Mouse (Mus musculus) kidney, postnatal 14 days (tissue): Measurements from ENCODE around the gene Adcy9.

ENCODE experiments used
- DNase-seq: peaks from one replicate; pipeline ENCODE4 v3.0.0; 2022; ENCODE audit warnings: mixed read lengths

Gene Adcy9

DNA sequence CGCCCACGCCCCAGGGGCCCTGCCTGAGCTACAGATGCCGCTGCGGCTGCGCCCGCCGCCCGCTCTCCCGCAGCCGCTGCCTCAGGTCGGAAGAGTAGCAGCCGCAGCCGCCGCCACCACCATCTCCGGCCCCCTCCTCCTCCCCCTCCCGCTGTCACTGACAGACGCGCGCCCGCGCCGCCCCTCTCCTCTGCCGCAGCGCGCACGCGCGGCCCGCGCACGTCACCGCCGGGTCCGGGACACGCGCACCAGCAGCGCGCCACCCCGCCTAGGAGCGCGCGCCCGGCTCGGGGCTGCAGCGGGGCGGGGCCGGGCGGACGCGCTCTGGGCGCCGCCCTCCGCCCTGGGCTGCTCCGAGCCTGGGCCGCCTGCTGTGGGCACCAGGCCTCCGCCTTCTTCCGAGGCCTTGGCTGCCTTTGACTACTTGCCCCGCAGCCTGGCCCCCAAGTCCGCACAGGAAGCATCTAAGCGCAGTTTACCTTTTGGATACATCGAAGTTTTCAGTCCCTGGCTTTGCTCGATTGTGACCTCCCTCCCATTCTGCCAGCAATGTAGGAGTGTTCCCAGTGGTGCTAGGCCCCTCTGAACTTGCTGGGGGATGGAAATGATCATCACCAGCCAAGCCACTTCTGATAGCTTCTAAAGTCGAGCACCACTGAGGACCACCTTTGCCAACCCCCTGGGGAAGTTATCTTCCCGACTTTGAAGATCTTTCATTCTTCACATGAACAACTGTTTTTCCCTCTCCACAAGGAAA lies at the start of gene Adcy9:
Adcy9 (minus strand) TSS at position 201 of the 757 bp plus-strand sequence.
- DNase-seq, result peak; percentile 96

DNA sequence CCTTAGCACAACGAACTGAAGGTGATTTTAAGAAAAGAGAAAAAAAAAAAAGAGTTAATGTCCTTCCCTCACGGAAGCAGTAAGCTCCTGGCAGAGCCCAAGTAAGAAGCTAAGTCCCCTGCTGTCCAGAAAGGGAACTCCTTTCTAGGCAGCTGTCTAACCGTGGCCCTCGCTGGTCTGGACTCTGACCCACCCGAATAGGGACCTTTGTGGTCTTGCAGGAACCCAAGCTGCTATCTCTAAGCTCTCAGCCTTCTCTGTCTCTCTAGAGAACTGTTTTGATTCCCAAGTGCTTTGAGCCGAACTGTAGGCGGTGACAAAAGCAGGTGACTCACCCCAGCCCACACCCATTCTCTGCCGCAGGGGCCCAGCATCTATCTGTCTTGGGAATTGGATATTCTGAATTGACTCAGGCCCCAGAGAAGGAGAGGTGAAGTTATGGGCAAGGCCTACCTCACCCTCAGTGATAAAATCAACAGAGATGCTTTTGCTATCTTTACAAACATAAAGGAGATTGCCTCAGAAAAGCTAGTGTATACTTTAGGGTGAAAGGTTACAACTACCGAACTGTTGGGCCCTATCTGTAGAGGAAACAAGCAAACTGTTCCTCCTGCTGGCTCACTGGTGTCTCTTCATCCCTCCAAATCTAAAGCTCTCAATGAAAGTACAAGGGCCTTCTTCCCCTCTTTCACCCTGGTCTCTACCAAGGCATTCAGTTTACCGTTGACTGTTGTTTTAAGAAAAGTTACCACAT lies 49.5 kb upstream of the Adcy9 start:
- DNase-seq, result peak; percentile 48

DNA sequence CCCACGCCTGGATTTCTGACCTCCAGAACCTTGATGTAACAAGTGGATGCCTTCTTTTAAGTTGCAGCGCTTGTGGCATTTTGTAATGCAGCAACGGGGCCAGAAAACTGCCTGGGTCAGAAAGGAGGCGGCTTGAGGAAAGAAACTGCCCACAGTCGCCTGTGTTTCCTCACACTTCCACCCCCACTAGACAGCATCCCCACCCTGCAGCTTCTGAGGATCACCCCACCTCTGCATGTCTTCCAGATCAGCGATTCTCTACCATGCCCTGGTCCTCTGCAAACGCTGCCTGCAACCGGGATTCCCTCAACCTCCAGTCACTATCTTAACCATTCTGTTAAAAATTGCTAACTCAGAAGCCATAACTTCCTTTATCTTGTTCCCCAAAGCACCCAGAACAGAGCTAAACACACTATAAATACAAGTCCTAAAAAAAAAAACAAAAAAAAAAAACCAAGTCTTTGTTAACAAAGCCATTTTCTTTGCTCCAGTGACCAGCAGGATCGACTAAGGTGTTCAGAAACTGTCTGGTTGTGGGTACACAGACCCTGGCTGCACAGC lies 44.3 kb upstream of the Adcy9 start:
- no peak for DNase-seq

- DNase-seq, result no peak
These were observed 37.6 kb upstream of the Adcy9 start for GRCm38 (mm10) chr16:4457927-4458326.

DNA sequence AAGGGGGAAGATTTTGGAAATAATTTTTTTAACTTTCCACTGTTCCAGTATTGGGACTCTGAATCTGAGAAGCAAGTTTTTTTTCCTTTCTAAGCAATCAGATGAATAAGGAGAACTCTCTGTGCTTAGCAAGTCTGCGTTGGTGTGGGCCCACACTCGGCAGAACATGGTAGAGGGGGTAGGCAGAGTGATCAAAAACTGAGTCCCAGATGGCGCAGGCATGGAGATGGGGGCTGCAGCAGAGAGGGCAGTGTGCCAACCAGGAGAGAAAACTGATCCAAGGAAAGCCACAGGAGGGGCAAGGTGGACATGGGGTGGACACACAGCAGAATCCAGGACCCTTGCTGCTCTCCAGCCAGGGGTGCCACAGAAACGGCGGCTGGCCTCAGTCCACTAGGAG lies 36.1 kb upstream of the Adcy9 start:
- DNase-seq, result no peak

- DNase-seq, result no peak
These were observed 35.4 kb upstream of the Adcy9 start for GRCm38 (mm10) chr16:4455693-4456092.

- no peak for DNase-seq
These were observed 34.3 kb upstream of the Adcy9 start for GRCm38 (mm10) chr16:4454563-4454962.

- DNase-seq, result no peak
These were observed 29.1 kb upstream of the Adcy9 start for GRCm38 (mm10) chr16:4449418-4449817.

DNA sequence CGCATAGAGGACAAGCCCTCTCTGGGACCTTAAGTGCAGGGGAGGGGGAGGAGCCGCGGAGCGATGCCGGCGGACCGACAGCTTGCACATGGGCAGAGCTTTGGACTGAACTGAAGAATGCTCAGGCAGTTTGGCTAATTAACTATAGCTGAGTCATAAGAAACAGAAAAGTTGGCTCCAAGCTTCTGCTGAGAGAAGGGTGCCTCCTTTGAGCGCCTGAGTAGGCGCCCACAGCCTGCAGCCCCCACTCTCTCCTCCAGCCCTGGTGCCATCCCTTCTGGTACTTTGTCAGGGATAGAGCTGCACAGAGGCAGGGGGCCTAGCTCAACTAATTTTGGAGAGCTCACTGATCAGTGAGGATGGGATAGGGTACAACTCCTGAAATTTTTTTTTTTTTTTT lies 27.9 kb upstream of the Adcy9 start:
- peak; percentile 69 for DNase-seq

DNA sequence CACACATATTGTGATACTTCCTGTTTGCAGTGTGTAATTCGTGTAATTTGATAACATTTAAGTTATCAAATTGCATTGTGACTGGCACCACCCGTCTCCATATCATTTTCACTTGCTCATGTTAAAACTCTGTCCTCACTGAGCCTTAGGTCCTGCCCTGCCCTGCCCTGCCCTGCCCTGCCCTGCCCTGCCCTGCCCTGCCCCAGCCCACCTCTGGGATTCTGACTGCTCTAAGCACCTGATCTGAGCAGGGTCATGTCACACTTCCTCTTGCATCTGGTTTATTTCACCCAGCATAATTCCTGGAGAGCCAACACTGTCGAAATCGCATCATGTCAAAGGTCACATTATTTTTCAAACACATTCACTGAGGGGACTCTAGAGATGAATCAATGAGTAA lies 26.1 kb upstream of the Adcy9 start:
- DNase-seq, result no peak

DNA sequence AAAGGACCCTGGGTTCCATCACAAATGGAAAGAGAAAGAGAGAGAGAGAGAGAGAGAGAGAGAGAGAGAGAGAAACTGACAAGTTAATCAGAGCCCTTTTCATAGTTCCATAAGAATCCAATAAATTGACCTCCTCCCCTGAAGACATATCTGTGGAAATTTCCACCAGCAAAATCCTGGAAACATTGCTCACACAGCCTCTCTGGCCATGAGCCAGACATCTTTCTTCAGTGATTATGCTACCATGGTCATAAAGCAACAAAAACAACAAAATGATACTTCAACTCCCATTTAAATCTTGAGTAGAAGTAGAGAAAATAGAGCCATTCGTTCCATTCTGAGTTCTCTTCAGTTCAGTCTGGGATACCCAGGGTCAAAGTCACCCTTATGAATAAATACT lies 24.1 kb upstream of the Adcy9 start:
- DNase-seq, result peak; percentile 36

GRCm38 (mm10) chr16:4439302-4440066 lies 19.2 kb upstream of the Adcy9 start:
- DNase-seq, result peak; percentile 68

- peak; percentile 50 for DNase-seq
These were observed 16.4 kb upstream of the Adcy9 start for GRCm38 (mm10) chr16:4436738-4437137.

DNA sequence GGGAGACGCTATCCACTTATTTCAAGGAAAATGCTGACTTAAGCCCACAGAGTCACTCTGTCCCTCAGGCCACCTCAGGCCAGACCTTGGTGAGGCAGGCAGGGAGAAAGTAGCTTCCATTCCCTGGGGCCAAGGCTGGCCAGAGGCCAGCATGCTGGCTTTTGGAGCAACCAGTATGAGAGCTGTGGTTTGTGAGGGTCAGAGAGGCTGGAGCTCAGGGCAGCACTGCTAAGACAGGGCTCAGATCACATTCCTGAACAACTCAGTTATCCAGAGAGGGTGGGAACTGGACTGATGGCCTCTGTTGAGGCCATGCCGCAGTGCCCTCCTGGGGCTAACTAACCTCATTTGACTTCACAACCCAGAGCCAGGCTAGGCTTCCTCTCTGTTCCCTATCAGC lies 15.1 kb upstream of the Adcy9 start:
- DNase-seq, result peak; percentile 50

DNA sequence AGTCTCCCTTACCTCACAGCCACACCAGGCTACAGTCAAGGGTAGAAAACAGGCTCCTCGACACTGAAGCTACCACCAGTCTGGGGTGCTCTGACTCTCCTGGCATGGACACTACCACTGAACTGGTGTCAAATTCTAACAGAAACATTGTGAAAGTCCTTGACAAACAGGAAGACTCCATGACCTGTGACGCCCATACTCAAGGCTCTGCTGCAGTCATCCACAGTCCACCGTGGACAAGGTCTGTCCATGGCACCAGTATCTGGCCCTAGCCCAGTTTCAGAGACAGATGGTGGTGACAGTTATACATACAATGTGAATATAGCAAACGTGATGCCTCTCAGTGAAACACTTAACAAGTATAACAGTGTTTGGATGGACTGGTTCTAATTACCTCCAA lies 11.5 kb upstream of the Adcy9 start:
- DNase-seq, result no peak

- DNase-seq, result no peak
These were observed 10.7 kb upstream of the Adcy9 start for GRCm38 (mm10) chr16:4431013-4431412.

DNA sequence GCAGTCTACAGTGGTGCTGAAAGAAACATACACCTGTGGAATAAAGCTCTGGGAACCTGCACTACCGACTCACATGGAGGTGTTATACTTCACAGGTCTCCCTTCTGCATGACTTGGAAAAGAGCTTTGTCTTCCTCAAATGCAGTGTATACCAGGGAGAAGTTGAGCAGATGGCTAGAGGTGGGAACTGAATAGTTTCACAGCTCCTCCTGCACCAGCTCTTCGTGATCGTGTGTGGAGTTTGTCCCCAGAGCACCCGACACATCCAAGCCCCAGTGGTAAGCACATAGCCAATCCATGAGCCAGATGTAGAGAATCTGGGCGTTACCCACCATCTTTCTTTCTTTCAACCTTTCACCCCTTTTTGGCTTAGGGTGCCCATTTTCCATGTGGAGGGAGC lies 9.9 kb upstream of the Adcy9 start:
- no peak for DNase-seq

DNA sequence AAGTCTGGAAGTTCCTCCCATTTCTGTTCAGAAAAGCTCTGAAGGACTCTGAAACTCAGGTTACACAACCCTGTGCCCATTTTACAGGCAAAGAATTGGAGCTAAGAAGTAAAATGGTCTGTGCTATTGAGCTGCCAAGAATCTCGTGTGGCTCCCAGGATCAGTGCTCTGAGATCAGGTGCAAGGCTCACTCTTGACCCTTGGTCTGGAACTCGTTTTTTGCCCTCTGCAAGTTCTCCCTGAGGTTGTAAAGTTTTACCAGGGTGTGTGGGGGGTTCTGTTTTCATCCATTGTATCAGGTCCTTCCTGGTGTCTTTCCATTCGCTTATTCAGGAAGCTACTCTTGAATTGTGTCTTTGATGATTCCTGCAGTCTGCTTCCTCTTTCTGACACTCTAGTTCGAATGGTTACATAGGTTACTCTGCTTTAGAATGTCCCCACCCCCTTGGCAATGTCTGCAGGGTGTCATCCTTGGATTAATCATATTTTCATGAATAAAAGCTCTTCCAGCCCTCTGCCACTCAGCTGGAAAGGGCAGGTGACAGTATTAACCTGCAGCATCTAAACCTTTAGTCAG lies 5.4 kb upstream of the Adcy9 start:
- no peak for DNase-seq

DNA sequence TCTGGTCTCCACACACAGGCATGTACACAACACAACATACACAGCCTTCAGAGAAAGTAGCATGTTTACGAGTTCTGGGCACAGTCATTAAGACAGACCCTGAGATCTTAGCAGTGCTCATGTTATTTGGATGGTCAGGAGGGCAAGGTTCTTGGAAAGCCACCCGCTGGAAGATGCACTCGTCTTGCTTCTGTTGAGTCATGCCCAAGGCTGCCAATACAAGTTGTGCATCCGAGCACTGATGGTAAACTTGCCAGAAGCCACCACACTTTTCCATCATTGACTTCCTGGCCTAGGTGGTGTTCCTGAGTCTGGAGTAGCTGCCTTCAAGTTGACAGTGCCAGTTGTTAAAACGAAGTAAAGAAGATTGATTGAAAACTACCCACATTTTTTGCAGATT lies 3.3 kb upstream of the Adcy9 start:
- no peak for DNase-seq

GRCm38 (mm10) chr16:4422991-4423390 lies 2.7 kb upstream of the Adcy9 start:
- no peak for DNase-seq

- peak; percentile 68 for DNase-seq
These were observed 576 bp downstream of the Adcy9 start for GRCm38 (mm10) chr16:4419546-4420297.
